Mouse (Mus musculus) thymus, postnatal 36 days (tissue): ENCODE results near the gene Itfg2.
A peak's percentile ranks its signal among the peaks of the same experiment; 100 is the strongest.

Experiments
- DNase-seq, 2 experiments: peaks; one replicate each; pipeline ENCODE4 v3.0.0; 2022; ENCODE audit warnings: mixed read lengths in 2 of 2

The Itfg2 gene

DNA sequence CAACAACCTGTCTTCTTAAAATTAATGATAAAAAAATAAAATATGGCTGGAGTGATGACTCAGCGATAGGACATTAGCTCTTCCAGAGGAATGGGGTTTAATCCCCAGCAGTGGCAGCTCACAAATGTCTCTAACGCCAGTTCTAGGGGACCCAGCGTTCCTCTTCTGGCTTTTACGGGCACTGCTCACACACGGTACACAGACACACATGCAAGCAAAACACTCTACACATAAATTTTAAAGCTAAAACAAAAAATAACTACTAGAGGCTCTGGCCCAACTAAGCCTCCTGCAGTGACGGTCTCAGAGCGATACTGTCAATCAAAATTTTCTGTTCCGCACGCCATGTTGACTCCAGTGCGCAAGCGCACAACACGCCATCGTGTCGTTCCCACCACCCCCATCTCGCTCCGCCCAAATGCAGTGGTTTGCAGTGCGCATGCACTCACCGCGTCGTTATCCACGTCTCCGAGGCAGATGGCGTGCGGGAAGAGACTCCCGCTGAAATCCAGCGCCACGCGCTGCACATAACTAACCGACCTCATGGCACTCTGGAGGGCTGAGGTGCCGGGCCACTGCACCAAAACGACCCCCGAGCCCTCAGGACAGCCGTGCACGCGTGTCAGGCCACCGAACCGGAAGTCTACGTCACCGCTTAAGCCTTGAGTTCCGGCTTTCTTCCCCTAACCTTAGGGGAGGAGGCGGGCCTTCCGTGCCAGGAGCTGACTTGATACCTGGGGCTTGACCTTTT is at the start of gene Itfg2:
TSS of gene Itfg2 (minus strand) at position 663 of the 751 bp plus-strand sequence.
- DNase-seq = peak; percentile 95

DNA sequence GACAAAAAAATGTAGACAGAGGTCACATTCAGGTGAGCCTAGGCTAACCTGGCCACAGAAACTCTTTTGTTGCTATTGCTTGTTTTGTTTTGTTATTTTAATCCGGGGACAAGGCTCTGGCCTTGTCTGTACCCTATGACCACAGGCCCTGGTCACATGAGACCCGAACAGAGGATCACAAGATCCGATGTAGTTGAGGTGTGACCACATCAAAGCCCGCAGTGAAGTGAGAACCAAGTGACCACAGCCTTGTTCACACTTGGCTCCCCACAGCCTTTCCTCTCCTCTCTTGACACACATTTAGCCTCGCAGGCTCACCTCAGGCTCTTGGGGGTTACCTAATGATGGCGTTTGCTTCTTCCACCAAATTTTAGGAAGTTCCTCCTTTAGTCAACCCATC is 49.4 kb upstream of the Itfg2 start:
- no peak for DNase-seq

DNA sequence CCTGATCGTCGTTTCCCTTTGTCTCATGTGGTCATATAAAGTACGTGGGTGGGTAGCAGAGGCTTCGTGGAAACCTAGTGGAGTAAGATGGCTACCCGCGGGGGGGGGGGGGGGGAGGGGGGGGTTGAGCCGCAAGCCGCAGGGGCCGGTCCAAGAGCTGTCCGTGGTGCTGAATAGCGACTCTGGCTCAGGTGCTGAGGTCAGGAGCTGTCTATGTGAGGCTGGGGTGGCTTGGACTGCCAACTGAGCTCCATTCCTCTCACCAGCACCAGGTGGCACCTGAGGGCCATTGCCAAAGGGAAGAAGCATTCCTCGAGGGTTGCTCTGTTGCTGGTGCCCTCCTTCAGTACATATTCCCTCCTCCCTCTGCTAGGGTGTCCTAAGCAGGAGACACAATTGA is 44.7 kb upstream of the Itfg2 start:
- DNase-seq = peak; percentile 29 to 33

DNA sequence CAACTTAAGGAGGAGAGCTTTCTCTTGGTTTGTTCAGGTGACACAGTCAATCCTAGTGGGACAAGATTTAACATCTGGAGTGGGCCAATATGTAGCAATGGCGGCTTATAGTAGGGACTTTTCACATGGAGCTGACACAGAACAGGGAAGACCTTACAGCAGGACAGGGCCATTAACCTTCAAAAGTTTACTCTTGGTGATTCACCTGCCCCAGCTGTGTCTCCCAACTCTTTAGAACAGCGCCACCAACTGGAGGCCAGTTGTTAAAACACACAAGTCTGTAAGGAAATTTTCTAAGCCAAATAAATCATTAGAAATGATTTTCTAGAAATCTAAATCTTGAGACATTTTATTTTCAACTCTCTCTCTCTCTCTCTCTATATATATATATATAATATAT is 42.6 kb upstream of the Itfg2 start:
- no peak for DNase-seq

DNA sequence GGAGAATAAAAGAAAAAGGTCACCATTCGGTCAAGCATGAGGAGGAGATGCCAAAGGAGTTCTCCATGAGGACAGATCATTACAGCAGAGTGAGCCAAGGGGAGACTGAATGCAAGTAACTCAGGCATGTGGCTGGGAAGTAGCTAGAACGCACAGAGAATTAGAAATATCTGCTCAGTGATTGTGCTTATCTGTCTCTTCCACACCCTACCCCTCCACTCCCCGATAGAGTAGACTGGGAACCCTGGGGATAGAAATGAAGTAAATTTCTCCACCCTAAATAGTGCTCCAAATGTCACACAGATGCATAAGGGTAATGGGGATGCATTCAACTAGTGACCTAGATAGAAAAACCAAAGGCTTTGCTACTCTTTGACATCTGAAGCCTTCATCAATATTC is 41.8 kb upstream of the Itfg2 start:
- DNase-seq = no peak

DNA sequence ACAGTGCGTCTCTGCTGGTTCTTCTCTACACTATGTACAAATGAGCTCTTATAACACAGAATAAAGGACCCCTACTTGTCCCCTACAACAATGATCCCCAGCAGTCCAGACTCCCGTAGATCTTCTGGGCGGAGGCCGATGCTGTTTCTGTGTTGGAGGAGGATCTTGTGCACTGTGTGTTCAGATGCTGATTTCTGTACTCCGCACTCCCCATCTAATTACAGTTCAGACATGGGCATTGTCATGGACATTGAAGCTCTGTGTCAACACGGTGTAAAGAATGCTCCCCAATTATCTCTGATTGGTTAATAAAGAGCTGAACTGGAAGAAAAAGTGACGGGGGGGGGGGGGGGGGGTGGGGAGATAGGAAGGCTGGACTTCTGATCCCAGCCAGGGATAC is 41.3 kb upstream of the Itfg2 start:
- DNase-seq = no peak

DNA sequence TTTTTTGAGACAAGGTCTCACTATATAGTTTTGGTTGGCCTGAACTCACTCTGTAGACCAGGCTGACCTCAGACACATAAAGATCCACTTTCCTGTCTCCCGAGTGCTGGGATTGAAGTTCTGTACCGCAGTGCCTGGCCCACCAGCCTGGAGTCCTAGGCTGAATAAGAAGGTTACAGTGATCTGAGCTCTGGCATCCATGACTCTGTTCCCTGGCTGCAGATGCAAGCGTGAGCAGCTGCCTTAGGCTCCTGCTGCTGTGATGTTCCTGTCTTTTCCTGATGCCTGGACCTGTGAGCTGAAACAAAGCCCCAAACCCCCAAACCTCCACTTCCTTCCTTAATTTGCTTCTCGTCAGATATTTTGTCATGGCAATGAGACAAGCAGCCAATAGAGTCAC is 40.3 kb upstream of the Itfg2 start:
- DNase-seq = no peak

DNA sequence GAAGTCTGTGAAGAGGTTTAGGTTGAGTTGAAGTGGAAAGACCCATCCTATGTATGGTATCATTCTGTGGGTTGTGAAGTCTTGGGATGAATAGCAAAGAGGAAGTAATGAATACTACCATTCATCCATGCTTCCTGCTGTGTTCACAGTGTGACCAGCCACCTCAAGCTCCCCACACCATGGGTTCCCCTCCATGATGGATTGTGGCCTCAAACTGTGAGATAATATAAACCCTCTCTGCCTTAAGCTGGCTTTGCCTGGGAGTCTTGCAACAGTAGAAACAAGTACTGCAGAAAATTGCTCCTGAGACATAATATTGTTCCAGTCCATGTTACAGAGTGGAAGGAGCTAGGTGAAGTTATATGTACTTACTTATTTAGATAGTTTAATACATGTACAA is 36.9 kb upstream of the Itfg2 start:
- no peak for DNase-seq

DNA sequence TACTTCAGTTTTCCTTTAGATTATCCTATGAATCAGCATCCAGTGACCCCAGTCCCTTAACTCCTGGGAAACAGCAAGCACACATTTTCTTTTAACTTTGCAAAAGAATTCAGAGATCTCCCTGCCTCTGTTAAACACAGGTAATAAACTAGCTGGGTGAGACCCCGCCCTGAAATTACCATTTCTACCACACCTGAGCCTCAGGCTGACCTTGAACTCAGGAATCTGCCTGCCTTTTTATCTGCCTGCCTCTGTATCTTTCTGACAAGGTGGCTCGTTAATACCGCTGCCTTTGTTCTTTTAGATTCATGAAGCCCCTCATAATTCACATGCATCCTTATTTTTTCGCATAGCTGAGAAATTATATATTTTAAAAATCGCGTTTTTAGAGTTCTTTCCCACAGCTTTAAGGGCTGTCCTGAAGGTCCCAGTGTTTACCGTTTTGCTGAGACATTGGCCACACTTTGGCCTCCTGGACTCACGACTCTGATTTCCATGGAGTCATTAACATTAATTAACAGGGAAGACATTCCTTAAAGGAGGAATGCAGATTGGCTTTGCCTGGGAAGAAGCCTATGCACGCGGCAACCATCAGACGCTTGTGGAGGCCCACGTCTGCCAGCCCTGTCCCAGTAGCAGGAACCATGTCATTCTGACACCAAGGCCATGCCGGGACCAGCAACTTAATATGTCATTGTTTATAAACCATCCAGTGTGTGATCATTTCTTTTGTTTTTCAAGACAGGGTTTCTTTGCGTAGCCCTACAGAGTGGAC is 36.2 kb upstream of the Itfg2 start:
- DNase-seq = no peak

DNA sequence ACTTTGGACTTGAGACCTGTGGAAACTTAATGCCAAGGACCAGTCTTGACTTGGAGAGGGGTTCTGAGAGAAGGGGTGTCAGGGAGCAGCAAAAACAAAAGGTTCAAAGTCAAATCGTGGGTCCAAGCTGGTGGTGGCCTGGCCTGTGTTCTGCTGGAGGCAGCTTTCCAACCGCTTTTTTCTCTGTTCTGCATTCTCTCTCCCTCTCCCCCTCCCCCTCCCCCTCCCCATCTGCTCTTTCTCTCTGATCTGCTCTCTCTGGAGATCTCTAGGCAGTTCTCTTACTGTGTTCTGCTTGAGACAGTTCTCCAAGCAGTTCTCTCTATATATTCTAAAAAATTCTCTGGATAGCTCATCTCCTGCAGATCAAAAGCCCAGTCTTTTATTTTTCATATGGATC is 35.6 kb upstream of the Itfg2 start:
- DNase-seq = no peak

DNA sequence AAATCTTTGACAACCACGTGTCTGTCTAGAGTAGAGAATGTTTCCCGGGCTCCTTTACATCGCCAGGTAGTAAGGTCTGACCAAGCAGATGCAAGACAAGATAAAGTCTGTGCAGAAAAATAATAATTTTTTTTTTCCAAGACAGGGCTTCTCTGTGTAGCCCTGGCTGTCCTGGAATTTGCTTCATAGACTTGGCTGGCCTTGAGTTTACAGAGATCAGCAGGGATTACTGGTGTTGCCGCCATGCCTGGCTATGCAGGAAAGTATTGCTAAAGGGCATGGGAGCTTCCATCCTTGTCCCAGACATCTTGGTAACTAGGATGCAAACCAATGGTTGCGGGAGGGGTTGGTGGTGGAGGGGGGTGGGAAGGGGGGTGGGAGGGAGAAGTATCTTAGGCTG is 32.5 kb upstream of the Itfg2 start:
- no peak for DNase-seq

DNA sequence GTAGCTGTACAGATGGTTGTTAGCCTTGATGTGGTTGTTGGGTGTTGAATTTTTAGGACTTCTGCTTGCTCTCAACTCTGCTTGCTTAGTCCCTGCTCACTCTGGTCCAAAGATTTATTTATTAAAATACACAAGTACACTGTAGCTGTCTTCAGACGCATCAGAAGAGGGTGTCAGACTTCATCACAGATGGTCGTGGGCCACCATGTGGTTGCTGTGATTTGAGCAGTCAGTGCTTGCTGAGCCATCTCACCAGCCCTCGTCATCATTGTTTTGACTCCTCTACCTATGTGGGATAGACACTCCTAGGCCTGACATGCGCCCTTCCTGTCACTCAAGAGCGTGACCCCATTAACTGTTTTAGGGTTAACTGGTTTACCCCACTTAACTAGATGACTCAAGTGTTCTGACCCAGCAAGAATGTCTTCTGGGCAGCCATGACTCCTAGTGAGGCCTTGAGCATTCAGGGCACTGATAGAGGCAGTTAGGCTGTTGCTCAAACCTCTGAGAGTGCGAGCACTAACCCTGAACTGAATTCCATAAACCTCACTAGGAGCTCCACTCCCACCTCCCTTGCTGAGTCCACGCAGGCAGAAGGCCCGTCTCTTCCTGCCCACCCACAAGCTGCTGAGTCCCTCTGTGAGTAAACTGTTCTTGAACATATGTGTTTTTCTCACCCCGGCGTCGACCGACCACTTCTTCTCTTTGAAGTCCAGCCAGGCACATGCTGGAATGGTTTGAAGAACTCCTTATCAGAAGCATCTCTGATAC is 31.3 kb upstream of the Itfg2 start:
- DNase-seq = no peak

DNA sequence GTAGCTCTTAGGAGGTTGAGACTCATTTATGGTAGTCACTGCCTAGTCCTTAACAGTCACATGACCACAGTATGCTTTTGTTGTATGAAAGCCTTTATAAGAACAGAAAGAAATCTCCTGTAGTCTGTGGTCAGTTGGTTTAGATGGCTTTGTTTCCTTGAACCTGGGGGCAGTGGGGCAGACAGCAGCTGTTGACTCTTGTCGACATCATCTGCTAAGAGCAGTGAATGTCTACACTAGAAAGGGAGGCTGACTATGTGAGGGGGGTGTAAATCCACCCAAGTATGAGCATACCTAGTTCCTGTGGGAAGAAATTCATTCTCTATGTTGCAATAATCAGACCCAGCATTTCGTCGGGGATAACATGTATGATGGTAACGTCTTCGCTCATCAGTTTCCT is 22.3 kb upstream of the Itfg2 start:
- DNase-seq = no peak

DNA sequence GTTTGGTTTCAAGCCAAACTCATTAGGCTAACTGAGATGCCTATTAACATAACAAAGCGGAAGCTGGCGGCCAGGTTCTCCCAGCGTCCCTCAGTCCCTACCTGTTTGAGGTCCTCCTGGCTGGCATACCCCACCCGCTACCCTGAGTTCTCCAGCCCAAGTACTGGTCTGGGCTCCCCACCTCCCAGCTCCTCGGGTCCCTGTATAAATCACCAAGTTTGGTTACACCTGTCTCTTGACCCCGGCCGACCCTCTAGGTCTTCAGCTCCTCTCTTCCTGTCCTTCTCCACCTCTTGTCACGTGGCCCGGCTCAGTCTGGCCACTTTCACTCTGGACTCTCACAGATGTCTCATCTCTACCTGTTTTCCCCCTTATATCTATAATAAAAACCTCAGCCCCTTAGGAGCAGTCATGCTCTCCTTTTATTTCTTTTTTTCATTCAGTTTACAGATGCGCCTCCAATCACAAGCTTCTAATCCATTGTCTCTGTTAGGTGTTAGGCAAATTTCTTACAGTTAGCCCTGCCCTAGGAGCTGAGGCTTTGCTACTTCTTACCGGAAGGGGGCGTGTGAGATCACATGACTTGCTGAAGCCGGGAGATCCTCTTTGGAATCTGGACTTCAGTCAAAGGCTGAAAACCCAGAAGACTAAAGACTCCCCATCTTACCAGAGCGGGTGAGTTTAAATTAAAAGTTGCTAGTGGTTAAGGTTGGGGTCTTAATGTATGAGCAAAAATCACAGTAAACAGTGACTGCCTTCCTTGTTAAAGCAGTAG is 21.2 kb upstream of the Itfg2 start:
- DNase-seq = no peak

DNA sequence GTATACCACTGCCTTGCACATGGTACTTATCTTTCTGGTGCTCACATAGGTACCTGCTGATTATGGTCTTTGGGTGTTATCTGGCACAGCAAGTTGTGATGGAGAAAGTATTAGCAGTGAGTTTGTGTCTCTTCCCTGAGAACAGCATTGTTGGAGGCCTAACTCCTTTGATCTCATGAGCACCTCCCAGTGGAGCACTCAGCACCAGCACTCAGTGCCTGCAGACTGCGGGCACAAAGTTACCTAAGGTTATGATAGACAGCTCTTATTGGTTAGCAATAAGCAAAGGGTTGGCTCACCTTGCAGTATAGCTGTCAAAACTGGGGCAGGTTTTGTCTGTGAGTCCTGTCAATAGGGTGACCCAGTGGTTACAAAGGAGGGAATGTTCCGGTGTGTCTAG is 15.5 kb upstream of the Itfg2 start:
- no peak for DNase-seq

DNA sequence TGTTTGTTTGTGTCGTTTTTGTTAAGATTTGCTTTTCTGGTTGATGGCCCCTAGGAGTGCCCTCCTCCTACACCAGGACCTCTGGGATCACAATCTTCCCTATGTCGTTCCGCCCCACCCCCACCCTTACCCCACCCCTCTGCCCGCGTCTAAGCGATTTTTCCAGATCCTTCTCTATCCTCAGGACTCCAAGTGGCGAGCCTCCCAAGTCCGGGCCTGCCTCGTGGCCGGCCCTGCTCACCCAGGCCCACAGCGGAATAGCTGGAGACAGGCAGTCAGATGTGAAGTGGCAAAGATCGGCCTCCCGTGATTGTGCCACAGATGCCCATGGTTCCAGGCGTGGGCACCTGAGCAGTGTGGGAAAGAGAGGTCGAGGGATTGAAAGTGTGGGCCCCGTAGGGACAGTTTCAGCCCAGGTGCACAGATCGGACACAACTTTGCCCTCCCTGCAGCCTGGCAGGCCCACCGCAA is 14.2 kb upstream of the Itfg2 start:
- peak; percentile 12 to 34 for DNase-seq

DNA sequence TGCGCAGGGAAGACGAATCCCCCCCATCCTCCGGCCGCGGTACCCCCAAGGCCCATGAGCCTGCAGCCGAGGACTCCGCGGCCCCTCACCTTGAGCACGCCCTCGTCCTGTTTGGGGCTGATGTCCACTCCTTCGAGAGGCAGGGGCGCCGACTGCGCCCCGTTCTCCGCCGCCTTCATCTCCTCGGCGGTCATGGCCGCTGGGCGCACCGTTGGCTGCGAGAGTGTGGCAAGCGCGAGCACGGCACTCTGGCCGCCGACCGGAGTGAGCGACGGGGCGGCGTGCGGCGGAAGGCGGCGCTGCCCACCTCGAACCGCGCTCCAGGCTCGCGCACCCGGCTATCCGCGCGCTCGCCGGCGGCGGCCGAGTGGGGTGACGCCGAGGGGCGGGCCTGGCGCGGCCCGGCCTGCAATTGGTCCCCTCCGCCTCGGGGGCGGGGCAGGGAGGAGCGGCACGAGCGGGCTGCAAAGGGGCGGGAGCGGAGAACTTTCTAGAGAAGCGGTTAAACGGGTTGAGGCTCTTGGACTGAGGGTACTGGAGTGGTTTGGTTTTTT is 13.7 kb upstream of the Itfg2 start, which contains the start of gene Fkbp4:
TSS of gene Fkbp4 (minus strand) at position 361 of the 554 bp plus-strand sequence.
- DNase-seq = peak; percentile 94 to 95

DNA sequence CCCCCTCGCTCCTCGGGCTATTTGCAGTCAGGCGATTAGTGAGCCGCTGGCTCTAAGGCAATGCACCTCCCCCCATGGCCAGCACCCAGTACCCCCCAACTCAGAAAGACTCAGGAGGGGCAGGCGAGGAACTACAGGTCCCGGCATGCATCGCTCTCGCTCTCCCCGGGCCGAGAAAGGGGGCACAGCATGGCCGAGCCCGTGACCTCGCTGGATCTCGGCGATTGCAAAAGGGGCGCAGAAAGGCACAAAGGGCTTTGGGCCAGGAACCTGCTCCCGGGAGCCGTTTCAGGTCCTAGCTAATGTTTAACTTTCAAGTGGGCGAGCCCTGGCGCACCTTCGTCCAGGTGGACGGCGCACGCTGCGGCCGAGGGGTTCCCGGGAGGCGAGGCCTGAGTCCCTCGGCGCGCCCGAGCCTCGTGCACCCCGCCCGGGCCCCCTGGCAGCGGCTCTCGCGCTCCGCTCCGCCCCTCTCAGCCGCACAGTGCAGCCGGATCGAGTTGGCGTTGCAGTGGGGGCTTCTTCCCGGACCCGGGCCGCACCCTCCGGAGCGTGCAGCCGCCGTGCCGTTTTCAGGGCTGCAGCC is 13.1 kb upstream of the Itfg2 start:
- peak; percentile 69 to 75 for DNase-seq

DNA sequence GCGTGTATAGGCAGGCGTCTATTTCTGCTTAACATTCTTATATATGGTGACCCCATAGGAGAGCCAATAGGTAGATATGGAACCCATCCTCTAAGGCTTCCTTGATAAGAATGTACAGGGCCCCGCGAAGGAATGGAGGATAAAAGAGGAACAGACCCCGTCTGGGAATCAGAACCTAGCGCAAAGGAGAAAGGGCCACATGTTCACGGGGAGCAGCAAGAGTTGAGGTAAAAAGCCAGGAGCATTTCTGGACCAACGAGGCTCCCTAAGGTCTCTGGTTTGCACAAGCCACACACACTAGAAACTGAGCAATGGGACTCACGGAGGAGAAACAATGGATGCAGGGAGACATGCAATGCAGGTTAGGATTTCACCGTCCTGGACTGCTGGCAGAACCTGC is 12.6 kb upstream of the Itfg2 start:
- no peak for DNase-seq

DNA sequence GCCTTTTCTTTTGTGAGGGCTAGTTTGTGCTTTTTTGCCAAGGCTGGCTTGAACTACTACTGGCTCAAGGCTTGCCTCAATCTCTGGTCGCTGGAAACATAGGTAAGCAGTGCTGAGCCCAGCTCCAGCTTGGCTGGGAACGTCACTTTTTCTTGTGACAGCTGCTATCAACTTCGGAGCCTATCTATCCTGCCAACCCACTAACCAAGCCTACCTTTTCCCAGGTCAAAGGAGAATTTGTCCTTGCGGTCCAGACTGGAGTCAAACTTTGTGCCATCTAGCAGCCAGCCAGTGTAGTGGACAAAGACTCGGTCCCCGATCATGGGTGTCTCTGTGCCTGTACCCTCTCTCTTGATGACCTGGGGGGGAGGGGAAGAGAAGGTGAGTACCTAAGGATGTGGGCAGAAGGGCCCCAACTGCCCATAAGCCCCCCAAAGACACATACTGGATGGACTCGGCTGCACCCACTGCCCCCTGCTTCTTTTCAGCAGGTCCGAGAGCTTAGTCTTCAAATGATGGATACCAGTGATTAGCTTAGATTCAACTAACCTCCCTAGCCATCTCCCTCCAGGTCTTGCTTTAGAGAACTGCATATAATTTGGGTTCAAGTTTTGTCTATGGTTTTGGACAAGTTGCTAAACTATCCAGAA is 11.8 kb upstream of the Itfg2 start:
- DNase-seq = no peak

DNA sequence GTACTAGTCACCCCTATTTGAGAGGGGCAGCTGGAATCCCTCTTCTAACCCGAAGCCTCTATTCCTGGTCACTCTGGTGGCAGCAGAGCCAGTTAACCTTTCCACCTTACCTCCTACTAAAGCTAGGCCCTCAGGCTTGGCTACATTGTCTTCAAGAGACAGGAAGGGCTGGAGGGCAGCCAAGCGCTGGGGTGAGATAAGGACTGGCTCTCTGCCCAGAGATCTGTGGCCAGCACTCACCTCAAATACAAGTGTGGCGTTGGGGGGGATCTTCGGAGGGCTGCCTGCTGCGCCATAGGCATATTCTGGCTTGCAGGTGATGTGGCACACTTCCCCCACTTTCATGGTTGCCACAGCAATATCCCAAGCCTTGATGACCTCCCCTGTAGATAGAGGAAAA is 10.7 kb upstream of the Itfg2 start:
- DNase-seq = no peak
